Mouse (Mus musculus): ENCODE results near the gene Acad10.

- TF ChIP-seq GATA1 (IDR thresholded peaks at IDR 0.05; ENCODE audit: borderline replicate concordance, low read length) (no peak), FLI1 (IDR thresholded peaks at IDR 0.05; ENCODE audit: low read length) (no peak)
These were observed 11.2 kb downstream of the Acad10 start for GRCm38 (mm10) chr5:121649134-121649533.
